Mouse (Mus musculus) midbrain, embryonic 15.5 days (tissue): ENCODE data around the gene Mrpl48. TPM values are rescaled to one million over a fixed set of nuclear protein-coding genes. Genes with fewer than 3 reads are reported as not detected.
A peak's percentile ranks its signal among the peaks of the same experiment; 100 is the strongest.

Source experiments
- ATAC-seq: fragments of 200-750 bp; cut with Nextera tagmentation; replicated peaks from 2 replicates; pipeline ENCODE4 v1.8.0; 2017; ENCODE audit warnings: moderate TSS enrichment
- H3K27ac ChIP-seq: fragments of 300-500 bp; sonication (generic); 2 replicates; pipeline ENCODE4 v1.5.1; 2015; ENCODE audit warnings: mild to moderate bottlenecking, inconsistent platforms
- H3K27me3 ChIP-seq: fragments of 300-500 bp; sonication (generic); replicated peaks from 2 replicates; pipeline ENCODE4 v1.6.1; 2015; ENCODE audit warnings: inconsistent platforms
- H3K36me3 ChIP-seq: fragments of 300-500 bp; sonication (generic); replicated peaks from 2 replicates; pipeline ENCODE4 v1.6.1; 2015; ENCODE audit warnings: inconsistent platforms
- H3K4me1 ChIP-seq: fragments of 300-500 bp; sonication (generic); 2 replicates; pipeline ENCODE4 v1.6.1; 2015; ENCODE audit warnings: inconsistent platforms
- H3K4me2 ChIP-seq: fragments of 300-500 bp; sonication (generic); 2 replicates; pipeline ENCODE4 v1.6.1; 2015; ENCODE audit warnings: inconsistent platforms, mild to moderate bottlenecking, moderate library complexity
- H3K4me3 ChIP-seq: fragments of 300-500 bp; sonication (generic); 2 replicates; pipeline ENCODE4 v1.5.1; 2015; ENCODE audit warnings: mild to moderate bottlenecking, inconsistent platforms
- H3K9ac ChIP-seq: fragments of 300-500 bp; sonication (generic); 2 replicates; pipeline ENCODE4 v1.6.1; 2015; ENCODE audit warnings: mild to moderate bottlenecking, inconsistent platforms
- H3K9me3 ChIP-seq: fragments of 300-500 bp; sonication (generic); 2 replicates; pipeline ENCODE4 v1.6.1; 2016; ENCODE audit warnings: inconsistent platforms
- WGBS: fragments of 180-500 bp; shearing (Covaris S2); methylation state at CpG from one replicate; pipeline ENCODE4 v1.1.7; 2015; ENCODE audit warnings: mixed read lengths; 5-methylcytosine and 5-hydroxymethylcytosine counted together
- polyA plus RNA-seq: library from polyadenylated mRNA; unstranded; fragments of >200 nt; fragmentation: Nextera tagmentation; extraction: Ambion mirVana; gene quantifications from 2 replicates; pipeline ENCODE4 v1.2.1, GENCODE M21; 2015

Mrpl48 gene
- polyA plus RNA-seq, 1 experiment from 2014 or later, result 80.2 TPM

GRCm38 (mm10) chr7:100622277-100622676 lies 14.2 kb upstream of the Mrpl48 start:
- no peaks in the 10 kb centered on the region for H3K36me3 ChIP-seq
- ATAC-seq, result no peak
- 89% methylated on average over 2 of the region's 2 CpGs for WGBS

GRCm38 (mm10) chr7:100616121-100616857 lies 8.2 kb upstream of the Mrpl48 start:
- no peaks in the 10 kb centered on the region for H3K9me3 ChIP-seq
- no peak for ATAC-seq
- H3K4me1 ChIP-seq, result no peaks in the 10 kb centered on the region
- no peak overlapping the region for H3K4me3 ChIP-seq
- H3K27me3 ChIP-seq, result no peaks in the 10 kb centered on the region
- H3K36me3 ChIP-seq, result no peaks in the 10 kb centered on the region
- 91% methylated on average over 4 of the region's 4 CpGs for WGBS
- H3K4me2 ChIP-seq, result no peak overlapping the region
- no peak overlapping the region for H3K27ac ChIP-seq
- H3K9ac ChIP-seq, result no peak overlapping the region

More at GRCm38 (mm10) chr7:100622277-100622676, 14.2 kb upstream of the Mrpl48 start:
- H3K4me3 ChIP-seq, result no peak overlapping the region
- H3K4me2 ChIP-seq, result no peak overlapping the region
- no peaks in the 10 kb centered on the region for H3K9me3 ChIP-seq
- no peaks in the 10 kb centered on the region for H3K4me1 ChIP-seq
- no peak overlapping the region for H3K9ac ChIP-seq
- no peak overlapping the region for H3K27ac ChIP-seq
- no peaks in the 10 kb centered on the region for H3K27me3 ChIP-seq

GRCm38 (mm10) chr7:100608910-100609309 lies 809 bp upstream of the Mrpl48 start:
- Histone ChIP-seq H3K27me3 (no peaks in the 10 kb centered on the region), H3K9ac (peak overlapping the region; percentile 99), H3K4me2 (peak overlapping the region; percentile 61), H3K36me3 (no peaks in the 10 kb centered on the region), H3K27ac (peak overlapping the region; percentile 96), H3K4me1 (peaks cover 19% of the 10 kb centered on the region), H3K9me3 (no peaks in the 10 kb centered on the region), H3K4me3 (peak overlapping the region; percentile 91)
- no peak for ATAC-seq
- WGBS, result 15% methylated on average over 4 of the region's 4 CpGs

- Histone ChIP-seq H3K9ac (peak within 1 kb of the TSS; percentile 99), H3K9me3 (no peaks in the 10 kb centered on the region), H3K4me3 (peak within 1 kb of the TSS; percentile 91), H3K36me3 (no peaks in the 10 kb centered on the region), H3K4me1 (peaks cover 19% of the 10 kb centered on the region), H3K27me3 (no peaks in the 10 kb centered on the region), H3K27ac (peak within 1 kb of the TSS; percentile 96), H3K4me2 (peak within 1 kb of the TSS; percentile 61)
- under 1% methylated on average over 94 of the region's 105 CpGs for WGBS
- ATAC-seq, result peak; percentile 97
Observed at GRCm38 (mm10) chr7:100607214-100608129, 629 bp downstream of the Mrpl48 start, which contains the start of gene Rab6a. Gene Rab6a, plus strand, starts transcription at chr7:100607410.

- no peak for ATAC-seq
- H3K9ac ChIP-seq, result no peak overlapping the region
- 82% methylated on average over 5 of the region's 5 CpGs for WGBS
Observed at GRCm38 (mm10) chr7:100600211-100600610, 7.9 kb downstream of the Mrpl48 start.

GRCm38 (mm10) chr7:100593349-100593748 lies 14.8 kb downstream of the Mrpl48 start:
- Histone ChIP-seq H3K4me2 (no peak overlapping the region), H3K9me3 (no peaks in the 10 kb centered on the region), H3K27me3 (no peaks in the 10 kb centered on the region), H3K4me3 (no peak overlapping the region), H3K36me3 (no peaks in the 10 kb centered on the region), H3K9ac (no peak overlapping the region), H3K4me1 (0 out of 2 replicates have a peak, but pooled peaks cover 4% of the 10 kb centered on the region), H3K27ac (no peak overlapping the region)
- ATAC-seq, result no peak

More at GRCm38 (mm10) chr7:100600211-100600610, 7.9 kb downstream of the Mrpl48 start:
- Histone ChIP-seq H3K36me3 (no peaks in the 10 kb centered on the region), H3K27ac (no peak overlapping the region), H3K27me3 (0 out of 2 replicates have a peak, but pooled peaks cover 3% of the 10 kb centered on the region), H3K4me1 (no peaks in the 10 kb centered on the region), H3K4me3 (no peak overlapping the region), H3K9me3 (no peaks in the 10 kb centered on the region), H3K4me2 (no peak overlapping the region)

GRCm38 (mm10) chr7:100591522-100591852 lies 16.6 kb downstream of the Mrpl48 start:
- no peaks in the 10 kb centered on the region for H3K36me3 ChIP-seq
- no peaks in the 10 kb centered on the region for H3K27me3 ChIP-seq
- 0 out of 2 replicates have a peak, but pooled peaks cover 4% of the 10 kb centered on the region for H3K4me1 ChIP-seq
- peak overlapping the region; percentile 67; the same call in 1 of the 2 replicates for H3K9ac ChIP-seq
- WGBS, result 12% methylated on average over 2 of the region's 2 CpGs
- H3K4me2 ChIP-seq, result peak overlapping the region; percentile 57
- H3K9me3 ChIP-seq, result no peaks in the 10 kb centered on the region
- ATAC-seq, result peak; percentile 50
- peak overlapping the region; percentile 87 for H3K27ac ChIP-seq
- peak overlapping the region; percentile 56 for H3K4me3 ChIP-seq

GRCm38 (mm10) chr7:100590845-100591521 lies 17.1 kb downstream of the Mrpl48 start:
- 0% methylated on average over 19 of the region's 20 CpGs for WGBS
- no peaks in the 10 kb centered on the region for H3K27me3 ChIP-seq
- H3K4me3 ChIP-seq, result peak overlapping the region; percentile 56
- peak; percentile 95 for ATAC-seq
- H3K4me1 ChIP-seq, result 0 out of 2 replicates have a peak, but pooled peaks cover 4% of the 10 kb centered on the region
- peak overlapping the region; percentile 87 for H3K27ac ChIP-seq
- no peaks in the 10 kb centered on the region for H3K36me3 ChIP-seq
- peak overlapping the region; percentile 57 for H3K4me2 ChIP-seq
- H3K9ac ChIP-seq, result peak overlapping the region; percentile 67
- H3K9me3 ChIP-seq, result no peaks in the 10 kb centered on the region

- ATAC-seq, result no peak; the same call in 1 of the 2 replicates
- H3K36me3 ChIP-seq, result no peaks in the 10 kb centered on the region
- H3K9ac ChIP-seq, result peak overlapping the region; percentile 67
- no peaks in the 10 kb centered on the region for H3K9me3 ChIP-seq
- H3K4me2 ChIP-seq, result peak overlapping the region; percentile 57
- H3K27me3 ChIP-seq, result no peaks in the 10 kb centered on the region
- H3K4me3 ChIP-seq, result peak overlapping the region; percentile 56
- WGBS, result 43% methylated on average over 7 of the region's 7 CpGs
- H3K4me1 ChIP-seq, result 0 out of 2 replicates have a peak, but pooled peaks cover 4% of the 10 kb centered on the region
- H3K27ac ChIP-seq, result peak overlapping the region; percentile 87
Observed at GRCm38 (mm10) chr7:100590504-100590844, 17.6 kb downstream of the Mrpl48 start.

GRCm38 (mm10) chr7:100589816-100590215 lies 18.3 kb downstream of the Mrpl48 start:
- Histone ChIP-seq H3K27ac (no peak overlapping the region), H3K9me3 (no peaks in the 10 kb centered on the region), H3K4me1 (0 out of 2 replicates have a peak, but pooled peaks cover 4% of the 10 kb centered on the region), H3K4me3 (no peak overlapping the region), H3K27me3 (no peaks in the 10 kb centered on the region), H3K36me3 (no peaks in the 10 kb centered on the region), H3K9ac (no peak overlapping the region), H3K4me2 (no peak overlapping the region)
- no peak for ATAC-seq
- 55% methylated on average over 1 of the region's 1 CpGs for WGBS

GRCm38 (mm10) chr7:100582727-100583236 lies 25.3 kb downstream of the Mrpl48 start:
- peak; percentile 95 for ATAC-seq
- no peaks in the 10 kb centered on the region for H3K36me3 ChIP-seq
- H3K4me3 ChIP-seq, result peak overlapping the region; percentile 54
- H3K4me1 ChIP-seq, result peaks cover 12% of the 10 kb centered on the region
- peak overlapping the region; percentile 95 for H3K27ac ChIP-seq
- WGBS, result under 1% methylated on average over 31 of the region's 31 CpGs
- H3K27me3 ChIP-seq, result no peaks in the 10 kb centered on the region
- H3K9ac ChIP-seq, result peak overlapping the region; percentile 64
- peak overlapping the region; percentile 61 for H3K4me2 ChIP-seq
- H3K9me3 ChIP-seq, result no peaks in the 10 kb centered on the region
